Comparison of ENCODE assay signal across 20 mouse cellular contexts in genomic region chr5:115726019-115726418, GRCm38 (mm10). TPM values are rescaled to one million over a fixed set of nuclear protein-coding genes. Genes with fewer than 3 reads are reported as not detected.
DNase-seq lines count a peak whose midpoint lies in the region; ATAC-seq and TF ChIP-seq lines count a peak whose summit lies in the region.
"Had no signal": no experiment of that assay in that cellular context is flagged by ENCODE, and none has a peak within 500 bp of the region (broad histone marks: within the 10 kb centered on the region; RNA-seq: fewer than 3 reads in every experiment).

No protein-coding gene starts in this region.

- H3K4me3 ChIP-seq in forebrain, postnatal 0 days (ENCODE audit: low read depth, low read length) = no peak overlapping the region
- no peak overlapping the region for H3K4me3 ChIP-seq in forebrain, embryonic 12.5 days (replicated peaks)
- no peak overlapping the region for H3K4me3 ChIP-seq in layer of hippocampus, adult 2 months
- no peak overlapping the region for H3K4me3 ChIP-seq in ES-Bruce4 (ENCODE audit: low read depth, low read length)
- H3K4me3 ChIP-seq: forebrain, embryonic 10.5 days; heart, adult 2 months; hindbrain, embryonic 12.5 days; hindbrain, embryonic 15.5 days had no signal

- H3K9ac ChIP-seq in forebrain, postnatal 0 days = no peak overlapping the region
- no peak overlapping the region for H3K9ac ChIP-seq in forebrain, embryonic 12.5 days
- no peak overlapping the region for H3K9ac ChIP-seq in ES-Bruce4 (ENCODE audit: low read depth, poor library complexity, severe bottlenecking)
- H3K9ac ChIP-seq: hindbrain, embryonic 12.5 days; hindbrain, embryonic 15.5 days had no signal

- TF ChIP-seq EP300 in ES-Bruce4 (IDR thresholded peaks at IDR 0.05; ENCODE audit: insufficient read depth, low read depth, low read length) = no peak

- peaks cover 18% of the 10 kb centered on the region; the same call in 1 of the 2 replicates for H3K36me3 ChIP-seq in forebrain, postnatal 0 days (ENCODE audit: insufficient read depth)
- H3K36me3 ChIP-seq in forebrain, embryonic 12.5 days (replicated peaks) = no peaks in the 10 kb centered on the region
- H3K36me3 ChIP-seq in ES-Bruce4 (ENCODE audit: control insufficient read depth, insufficient read depth, low read length, poor library complexity, severe bottlenecking) = 0 out of 2 replicates have a peak, but pooled peaks cover 3% of the 10 kb centered on the region
- H3K36me3 ChIP-seq: forebrain, embryonic 10.5 days; hindbrain, embryonic 12.5 days had no signal

- 0 out of 2 replicates have a peak, but pooled peaks have one; percentile 2 for TF ChIP-seq CTCF in forebrain, postnatal 0 days (IDR thresholded peaks at IDR 0.05; ENCODE audit: low read depth)
- TF ChIP-seq CTCF in layer of hippocampus, adult 2 months (conservative IDR thresholded peaks at IDR 0.05) = no peak
- peak; percentile 4 for TF ChIP-seq CTCF in ES-Bruce4 (IDR thresholded peaks at IDR 0.05; ENCODE audit: low read depth, low read length)

- no peak overlapping the region for H3K27ac ChIP-seq in forebrain, postnatal 0 days (ENCODE audit: low read depth, low read length)
- H3K27ac ChIP-seq in forebrain, embryonic 12.5 days = no peak overlapping the region
- H3K27ac ChIP-seq in layer of hippocampus, adult 2 months = peak overlapping the region; percentile 68; the same call in 1 of the 2 replicates
- no peak overlapping the region for H3K27ac ChIP-seq in ES-Bruce4 (ENCODE audit: insufficient read depth, low read length)
- H3K27ac ChIP-seq: forebrain, embryonic 10.5 days; heart, adult 2 months; hindbrain, embryonic 12.5 days; hindbrain, embryonic 15.5 days had no signal

- WGBS in forebrain, postnatal 0 days = 85% methylated on average over 16 of the region's 16 CpGs
- WGBS in forebrain, embryonic 12.5 days = 82% methylated on average over 16 of the region's 16 CpGs

- no peak for DNase-seq in forebrain, postnatal 0 days
- no peak for DNase-seq in layer of hippocampus, adult 2 months (ENCODE audit: low spot score in 2 of 2)
- DNase-seq in layer of hippocampus, postnatal 25 days (ENCODE audit: extremely low spot score in 1 of 2, low spot score in 1 of 2) = no peak
- no peak for DNase-seq in cerebellum, postnatal 14 days
- DNase-seq: adrenal gland, adult 2 months; adrenal gland, postnatal 14 days; B cell, adult 2 months; cerebellum, adult 11 months; cerebellum, adult 2 months; cerebellum, adult 9-11 months; gastrocnemius, postnatal 25 days; heart, adult 2 months had no signal

- H3K27me3 ChIP-seq in forebrain, postnatal 0 days (ENCODE audit: insufficient read depth, low read length) = no peaks in the 10 kb centered on the region
- peaks cover 17% of the 10 kb centered on the region for H3K27me3 ChIP-seq in forebrain, embryonic 12.5 days
- no peaks in the 10 kb centered on the region for H3K27me3 ChIP-seq in ES-Bruce4 (ENCODE audit: control insufficient read depth, insufficient read depth, low read length, poor library complexity, severe bottlenecking)
- H3K27me3 ChIP-seq: hindbrain, embryonic 15.5 days had no signal

- peaks cover 9% of the 10 kb centered on the region; the same call in 1 of the 2 replicates for H3K4me1 ChIP-seq in forebrain, postnatal 0 days (ENCODE audit: insufficient read depth)
- peaks cover 11% of the 10 kb centered on the region for H3K4me1 ChIP-seq in forebrain, embryonic 12.5 days
- H3K4me1 ChIP-seq in ES-Bruce4 (ENCODE audit: control insufficient read depth, insufficient read depth, low read length) = no peaks in the 10 kb centered on the region

- H3K4me2 ChIP-seq in forebrain, postnatal 0 days (ENCODE audit: low read depth) = no peak overlapping the region
- no peak overlapping the region for H3K4me2 ChIP-seq in forebrain, embryonic 12.5 days
- H3K4me2 ChIP-seq: heart, embryonic 11.5 days; hindbrain, embryonic 12.5 days; hindbrain, embryonic 15.5 days had no signal

- ATAC-seq in forebrain, postnatal 0 days = no peak
- ATAC-seq in forebrain, embryonic 12.5 days (ENCODE audit: low FRiP score) = no peak
- ATAC-seq: forebrain, embryonic 14.5 days; intestine, postnatal 0 days had no signal

- H3K9me3 ChIP-seq in forebrain, postnatal 0 days (ENCODE audit: low read length) = no peaks in the 10 kb centered on the region
- no peaks in the 10 kb centered on the region for H3K9me3 ChIP-seq in forebrain, embryonic 12.5 days
- no peaks in the 10 kb centered on the region for H3K9me3 ChIP-seq in ES-Bruce4 (replicated peaks; ENCODE audit: control insufficient read depth, insufficient read depth, low read length, poor library complexity, severe bottlenecking)
- H3K9me3 ChIP-seq: forebrain, embryonic 10.5 days; hindbrain, embryonic 12.5 days; hindbrain, embryonic 15.5 days had no signal

- no peak for TF ChIP-seq POLR2A in ES-Bruce4 (IDR thresholded peaks at IDR 0.05; ENCODE audit: insufficient read depth, low read length)

RNA-seq across cellular contexts. Expression of gene Bicdl1, which starts 5.4 kb away (rescaled TPM):
- 183 and 184 TPM in 2 replicates for total RNA-seq in forebrain, postnatal 0 days (2014; rRNA removed)
- polyA plus RNA-seq in forebrain, postnatal 0 days (2015; fragmentation: Nextera tagmentation; extraction: Ambion mirVana) = 21.6 and 27.6 TPM in 2 replicates
- polyA plus RNA-seq in forebrain, embryonic 12.5 days (2016; fragmentation: Nextera tagmentation; extraction: Ambion mirVana) = 16.7 and 16.9 TPM in 2 replicates
- total RNA-seq in layer of hippocampus, adult 2 months (2021) = 100 to 1,000 TPM; 123 to 125 TPM
- total RNA-seq in layer of hippocampus, postnatal 25 days (2021) = 100 to 1,000 TPM; 117 to 122 TPM
- 32.3 and 34.0 TPM in 2 replicates for polyA plus RNA-seq in ES-Bruce4 (2011; ENCODE audit: insufficient read depth, insufficient read length, low read depth, missing spikeins)
